Mouse (Mus musculus) heart, postnatal 25 days (tissue): ENCODE measurements around the gene Myo5c. TPM values are rescaled to one million over a fixed set of nuclear protein-coding genes. Genes with fewer than 3 reads are reported as not detected.
"Not testable (repeated sequence)": the region's sequence is repeated elsewhere in the genome, so short reads cannot be mapped to it uniquely, and the experiment has no call there.

ENCODE experiments used
- DNase-seq: peaks from one replicate; pipeline ENCODE4 v3.0.0; 2022; ENCODE audit warnings: low spot score
- intact Hi-C: fragments of 180-260 bp; cut with DNase I; formaldehyde crosslinking; loops from one replicate; pipeline ENCODE4 v1.15.1; 2025
- total RNA-seq, 2 experiments: library from RNA; stranded (reverse); gene quantifications; 2 replicates each; pipeline ENCODE4 v1.2.3; 2021

Gene Myo5c
- total RNA-seq, 2 experiments from 2014 or later, result 5.6 to 7.1 TPM

DNA sequence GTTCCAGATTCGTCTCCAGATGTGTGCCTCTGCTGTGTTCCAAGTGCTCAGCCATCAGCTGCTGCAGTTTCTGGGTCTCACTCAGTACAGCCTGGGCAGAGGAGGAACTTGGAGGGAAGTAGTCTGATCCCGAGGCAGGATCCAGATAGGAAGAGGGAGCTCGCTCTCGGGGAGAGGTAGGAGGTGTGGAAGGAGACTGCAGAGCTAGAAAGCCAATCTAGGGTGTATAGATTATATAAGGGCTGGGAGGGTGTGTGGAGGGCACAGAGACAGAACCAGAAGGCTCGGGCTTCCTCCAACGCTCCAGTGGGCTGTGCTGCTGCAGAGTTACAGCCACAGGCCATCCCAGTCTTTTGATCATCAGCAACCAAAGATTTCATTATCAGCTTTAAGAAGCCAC lies 11.2 kb downstream of the Myo5c start:
- no peak for DNase-seq
- intact Hi-C loops, result no loop called here

DNA sequence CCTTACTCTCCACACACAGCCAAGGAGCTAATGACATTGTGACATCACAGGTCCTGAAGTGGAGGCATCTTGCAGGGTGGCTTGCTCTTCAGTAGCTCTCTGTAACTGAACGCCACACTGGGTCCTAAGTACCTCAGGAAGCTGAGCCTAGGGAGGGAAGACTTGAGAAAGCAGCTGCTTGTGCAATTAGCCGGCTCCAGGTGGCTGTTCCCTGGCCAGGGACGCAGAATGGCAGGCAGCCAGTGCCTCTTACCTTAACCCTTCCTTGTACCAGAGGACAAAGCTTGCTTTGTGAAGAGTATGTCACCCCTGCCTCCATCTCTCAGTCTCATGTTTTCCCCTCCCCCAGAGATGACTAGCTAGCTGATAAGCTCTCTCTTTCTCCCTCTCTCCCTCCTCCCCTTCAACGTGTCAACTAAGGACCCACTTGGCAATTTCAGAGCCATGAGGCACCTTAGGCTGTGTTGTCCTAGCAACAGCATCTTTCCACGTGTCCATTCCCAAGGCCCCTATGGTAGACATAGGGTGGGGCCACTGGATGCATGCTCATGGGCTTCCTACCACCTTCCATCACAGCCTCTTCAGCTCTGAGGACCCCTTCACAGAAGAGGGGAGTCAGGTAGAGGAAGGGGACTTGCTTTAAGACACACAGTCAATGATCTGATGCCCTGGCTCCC lies 12.0 kb downstream of the Myo5c start:
- intact Hi-C loops, result no loop called here
- DNase-seq, result no peak

GRCm38 (mm10) chr9:75244527-75244926 lies 12.7 kb downstream of the Myo5c start:
- DNase-seq, result no peak
- intact Hi-C loops, result no loop called here

- intact Hi-C loops, result no loop called here
- no peak for DNase-seq
Observed at GRCm38 (mm10) chr9:75246080-75246930, 14.5 kb downstream of the Myo5c start.

- intact Hi-C loops, result no loop called here
- no peak for DNase-seq
Observed at GRCm38 (mm10) chr9:75247870-75248269, 16.1 kb downstream of the Myo5c start.

- no peak for DNase-seq
- intact Hi-C loops, result no loop called here
Observed at GRCm38 (mm10) chr9:75248359-75248758, 16.5 kb downstream of the Myo5c start.

GRCm38 (mm10) chr9:75248874-75249273 lies 17.1 kb downstream of the Myo5c start:
- intact Hi-C loops, result no loop called here
- DNase-seq, result no peak

- intact Hi-C loops, DNase-seq: not testable (repeated sequence)
Observed at GRCm38 (mm10) chr9:75253158-75253557, 21.3 kb downstream of the Myo5c start.

GRCm38 (mm10) chr9:75253766-75254165 lies 21.9 kb downstream of the Myo5c start:
- no peak for DNase-seq
- intact Hi-C loops, result no loop called here

DNA sequence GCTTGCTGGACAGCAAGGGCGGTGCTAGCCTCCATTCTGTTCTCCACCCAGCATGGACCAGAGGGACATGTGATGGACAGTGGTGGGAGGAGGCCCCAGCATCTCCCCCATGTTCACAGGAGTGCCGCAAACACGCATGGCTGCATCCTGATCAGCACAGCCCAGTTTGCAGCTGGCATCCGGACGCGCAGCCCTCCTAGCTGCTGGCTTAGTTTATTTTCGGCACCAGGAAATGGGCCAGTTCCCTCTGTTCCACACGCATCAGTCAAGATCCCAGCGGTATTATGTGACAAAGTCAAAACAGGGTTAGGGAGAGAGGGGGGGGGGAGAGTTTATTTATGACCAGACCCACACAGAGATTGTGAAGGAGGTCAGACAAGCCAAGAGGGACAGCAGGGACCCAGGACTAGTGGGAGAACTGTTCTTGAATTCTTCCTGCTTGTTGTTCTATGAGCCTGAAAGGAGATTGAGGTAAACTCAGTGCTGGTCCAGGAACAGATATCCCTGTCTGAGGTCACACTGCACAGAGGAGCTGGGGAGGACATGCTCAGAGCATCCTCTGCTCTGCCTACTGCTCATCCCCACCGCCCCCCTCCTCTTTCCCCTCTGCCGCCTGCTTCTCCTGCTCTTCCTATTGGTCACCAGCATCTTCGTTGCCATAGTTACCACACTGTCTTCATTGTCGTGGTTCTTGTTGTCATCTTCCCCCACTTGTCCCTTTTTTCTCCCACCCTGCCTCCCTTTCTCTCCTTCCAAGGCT lies 22.6 kb downstream of the Myo5c start:
- DNase-seq, result peak; percentile 31
- intact Hi-C loops, result no loop called here

GRCm38 (mm10) chr9:75255820-75256545 lies 24.2 kb downstream of the Myo5c start:
- no peak for DNase-seq
- intact Hi-C loops, result no loop called here

GRCm38 (mm10) chr9:75258792-75259191 lies 27.0 kb downstream of the Myo5c start:
- intact Hi-C loops, result no loop called here
- DNase-seq, result no peak

GRCm38 (mm10) chr9:75259656-75260055 lies 27.8 kb downstream of the Myo5c start:
- no peak for DNase-seq
- intact Hi-C loops, result no loop called here

GRCm38 (mm10) chr9:75261332-75261872 lies 29.6 kb downstream of the Myo5c start:
- no peak for DNase-seq
- intact Hi-C loops, result no loop called here

GRCm38 (mm10) chr9:75262235-75262826 lies 30.5 kb downstream of the Myo5c start:
- intact Hi-C loops, result no loop called here
- no peak for DNase-seq

- DNase-seq, result no peak
- intact Hi-C loops, result no loop called here
Observed at GRCm38 (mm10) chr9:75264008-75264718, 32.3 kb downstream of the Myo5c start.

GRCm38 (mm10) chr9:75267147-75267546 lies 35.3 kb downstream of the Myo5c start:
- intact Hi-C loops, result no loop called here
- no peak for DNase-seq

- no peak for DNase-seq
- intact Hi-C loops, result no loop called here
Observed at GRCm38 (mm10) chr9:75270382-75270781, 38.6 kb downstream of the Myo5c start.

DNA sequence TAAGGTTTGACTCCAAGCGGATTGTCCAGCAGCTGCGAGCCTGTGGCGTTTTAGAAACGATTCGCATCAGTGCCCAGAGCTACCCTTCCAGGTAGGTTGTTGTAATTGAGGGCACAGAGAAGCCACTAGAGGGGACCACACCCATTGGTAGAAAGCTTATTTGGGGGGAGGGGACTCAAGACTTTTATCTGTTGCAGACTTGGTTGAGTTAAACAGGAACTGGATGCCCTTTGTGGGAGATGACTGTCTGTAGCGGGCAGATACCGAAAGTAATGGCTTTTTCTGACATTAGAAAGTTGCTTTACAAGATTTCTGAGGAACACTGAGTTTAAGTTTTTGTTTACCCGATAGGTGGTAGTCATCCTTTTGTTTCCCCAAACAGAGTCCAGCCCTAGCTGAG lies 39.7 kb downstream of the Myo5c start:
- intact Hi-C loops, result no loop called here
- no peak for DNase-seq
